Mouse (Mus musculus): Measurements from ENCODE around the gene Ccdc40.
A peak's percentile ranks its signal among the peaks of the same experiment; 100 is the strongest.
"Not testable (repeated sequence)": the region's sequence is repeated elsewhere in the genome, so short reads cannot be mapped to it uniquely, and the experiment has no call there.

Ccdc40 gene

GRCm38 (mm10) chr11:119237007-119237406, 8.6 kb downstream of the Ccdc40 start:
- no peak for DNase-seq (ENCODE audit: low read depth)

GRCm38 (mm10) chr11:119237568-119238304, 9.4 kb downstream of the Ccdc40 start:
- DNase-seq (ENCODE audit: low read depth), result no peak

- DNase-seq (ENCODE audit: low read depth), result no peak
These were observed 9.9 kb downstream of the Ccdc40 start for GRCm38 (mm10) chr11:119238305-119238721.

DNA sequence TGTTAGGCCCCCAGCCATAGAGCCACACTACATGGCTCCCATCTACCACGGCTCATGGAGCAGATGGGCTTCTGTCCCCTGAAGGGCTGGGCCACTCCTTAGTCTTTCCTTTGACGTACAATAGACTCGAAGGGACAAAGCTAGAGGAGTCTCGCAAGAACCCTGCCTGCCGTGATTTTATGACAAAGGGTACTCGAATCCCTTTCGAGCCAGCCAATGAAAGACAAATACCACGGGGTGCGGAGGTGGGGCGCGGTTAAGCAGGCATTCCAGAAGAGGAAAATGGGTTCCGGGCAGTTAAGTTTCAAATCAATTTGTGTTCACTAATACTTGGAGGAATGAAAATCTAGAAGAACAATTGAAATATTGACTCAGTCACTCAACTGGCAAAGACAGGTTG, 11.1 kb downstream of the Ccdc40 start:
- DNase-seq (ENCODE audit: low read depth), result no peak

DNA sequence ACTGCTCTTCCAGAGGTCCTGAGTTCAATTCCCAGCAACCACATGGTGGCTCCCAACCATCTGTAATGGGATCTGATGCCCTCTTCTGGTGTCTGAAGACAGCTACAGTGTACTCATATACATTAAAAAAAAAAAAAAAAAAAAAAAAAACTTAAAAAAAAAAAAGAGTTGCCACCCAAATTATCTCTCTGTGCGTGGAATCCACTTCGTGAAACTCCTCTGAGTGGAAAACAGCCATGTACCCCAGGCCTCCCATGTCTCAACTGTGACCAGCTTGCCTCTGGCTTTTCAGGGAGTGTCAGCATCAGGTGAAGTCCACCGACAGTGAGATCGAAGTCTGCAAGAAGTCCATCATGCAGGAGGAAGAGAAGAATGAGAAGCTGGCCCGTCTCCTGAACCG, 17.2 kb downstream of the Ccdc40 start:
- not testable (repeated sequence) for DNase-seq (ENCODE audit: low read depth)

GRCm38 (mm10) chr11:119249011-119249410, 20.6 kb downstream of the Ccdc40 start:
- peak; percentile 89 for DNase-seq (ENCODE audit: low read depth)

- DNase-seq (ENCODE audit: low read depth), result no peak
These were observed 22.6 kb downstream of the Ccdc40 start for GRCm38 (mm10) chr11:119250998-119251397.

DNA sequence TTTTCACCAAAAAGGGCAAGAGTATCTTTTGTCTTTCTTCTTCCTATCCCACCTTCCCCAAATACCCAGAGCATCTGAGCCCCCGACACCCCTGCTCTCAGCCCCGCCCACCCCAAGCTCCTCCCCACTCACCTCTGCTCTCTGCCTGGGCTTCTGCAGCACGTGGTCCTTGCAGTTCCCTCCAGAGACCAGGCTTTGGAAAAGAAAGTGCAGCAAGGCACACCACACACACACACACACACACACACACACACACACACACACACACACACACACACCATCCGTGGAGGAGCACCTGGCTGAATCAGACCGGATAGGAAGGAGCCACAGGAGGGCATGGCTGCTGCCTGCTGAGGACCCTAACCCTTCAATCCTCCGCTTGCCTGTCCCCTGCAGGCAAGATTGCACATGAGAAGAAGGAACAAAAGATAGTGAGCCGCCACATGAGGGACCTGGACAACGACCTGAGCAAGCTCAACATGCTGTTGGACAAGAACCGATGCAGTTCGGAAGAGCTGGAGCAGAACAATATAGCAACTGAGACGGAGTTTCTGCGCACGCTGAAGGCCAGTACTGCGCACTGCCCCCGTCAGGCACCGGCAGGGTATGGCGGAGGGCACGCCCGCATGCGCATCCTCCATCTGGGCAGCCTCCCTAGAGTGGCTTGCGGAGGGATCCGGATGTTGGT, 24.6 kb downstream of the Ccdc40 start:
- peak; percentile 44 for DNase-seq (ENCODE audit: low read depth)

GRCm38 (mm10) chr11:119256557-119256956, 28.2 kb downstream of the Ccdc40 start:
- not testable (repeated sequence) for DNase-seq (ENCODE audit: low read depth)

DNA sequence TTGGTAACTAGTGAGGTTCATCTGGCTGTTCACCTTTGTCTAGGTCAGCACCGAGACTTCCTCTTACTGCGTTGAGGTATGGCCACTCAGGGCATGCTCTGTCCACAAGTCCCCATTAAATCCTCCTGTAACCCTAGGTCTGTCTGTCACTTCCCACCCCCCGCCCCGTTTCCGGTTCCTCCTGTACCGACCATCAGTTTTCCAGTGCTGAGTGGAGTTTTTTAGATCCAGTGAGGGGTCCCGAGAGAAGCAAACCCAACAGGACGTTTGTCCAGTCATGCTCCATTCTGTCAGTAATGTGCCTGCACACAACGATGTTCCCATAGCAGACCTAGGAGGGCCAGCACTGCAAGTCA, 29.8 kb downstream of the Ccdc40 start:
- no peak for DNase-seq (ENCODE audit: low read depth)

- peak; percentile 22 for DNase-seq (ENCODE audit: low read depth)
These were observed 30.4 kb downstream of the Ccdc40 start for GRCm38 (mm10) chr11:119258572-119259322.

DNA sequence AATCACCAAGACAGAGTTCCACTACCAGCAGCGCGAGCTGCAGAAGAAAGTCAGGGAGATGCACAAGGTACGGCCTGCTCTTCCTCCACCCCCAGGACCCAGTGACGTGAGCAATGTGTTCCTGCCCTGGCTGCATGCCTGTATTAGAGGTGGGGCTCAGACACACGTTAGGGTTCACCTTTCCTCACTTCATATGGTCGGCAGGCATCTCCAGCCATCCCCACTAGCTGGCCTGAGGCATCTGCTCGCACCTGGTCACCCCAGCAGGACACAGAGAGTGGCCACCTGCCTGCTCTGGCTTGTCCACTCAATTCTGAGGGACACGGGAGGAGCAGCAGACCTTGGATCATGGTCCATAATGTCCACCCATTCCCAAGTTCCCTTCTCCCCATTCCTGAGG, 31.6 kb downstream of the Ccdc40 start:
- no peak for DNase-seq (ENCODE audit: low read depth)

DNA sequence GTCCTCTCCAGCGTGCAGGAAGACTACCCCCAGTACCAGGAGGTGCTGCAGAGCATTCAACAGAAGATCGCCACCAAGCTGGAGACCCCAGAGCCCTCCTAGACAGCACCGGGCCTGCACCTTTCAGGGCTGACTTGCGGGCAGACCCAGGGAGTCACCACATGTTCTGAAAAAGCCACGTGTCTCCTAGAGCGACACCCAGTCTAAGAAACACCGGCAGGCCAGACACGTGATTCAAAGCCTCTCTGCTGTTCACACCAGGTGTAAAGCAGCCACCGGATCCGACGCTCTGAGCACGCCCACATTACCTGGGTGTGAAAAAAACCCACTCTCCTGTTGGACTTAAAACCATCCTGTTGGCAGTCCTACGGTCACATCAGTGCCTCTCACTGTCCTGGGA, 36.0 kb downstream of the Ccdc40 start:
- DNase-seq (ENCODE audit: low read depth), result no peak

- DNase-seq (ENCODE audit: low read depth), result peak; percentile 11
These were observed 37.4 kb downstream of the Ccdc40 start for GRCm38 (mm10) chr11:119265811-119266210.

GRCm38 (mm10) chr11:119267241-119267674, 38.9 kb downstream of the Ccdc40 start:
- DNase-seq (ENCODE audit: low read depth), result peak; percentile 51

- peak; percentile 99 for DNase-seq (ENCODE audit: low read depth)
These were observed 39.6 kb downstream of the Ccdc40 start, which contains the start of gene Gaa for GRCm38 (mm10) chr11:119267768-119268556. Gene Gaa, plus strand, starts transcription at chr11:119267887.

GRCm38 (mm10) chr11:119268557-119269195, 40.3 kb downstream of the Ccdc40 start:
- no peak for DNase-seq (ENCODE audit: low read depth)

GRCm38 (mm10) chr11:119272492-119272891, 44.1 kb downstream of the Ccdc40 start:
- peak; percentile 25 for DNase-seq (ENCODE audit: low read depth)

GRCm38 (mm10) chr11:119273186-119273930, 45.0 kb downstream of the Ccdc40 start:
- peak; percentile 35 for DNase-seq (ENCODE audit: low read depth)

- DNase-seq (ENCODE audit: low read depth), result no peak
These were observed 52.7 kb downstream of the Ccdc40 start for GRCm38 (mm10) chr11:119281030-119281429.
